Mouse (Mus musculus): ENCODE data around the gene Zfpm1. TPM values are rescaled to one million over a fixed set of nuclear protein-coding genes. Genes with fewer than 3 reads are reported as not detected.

Zfpm1 gene
- 10 to 100 TPM; 27.2 to 29.0 TPM for total RNA-seq (2021)
- long read RNA-seq, experiment 1, partial matches to known transcripts: 2 of 8 reads
- long read RNA-seq, experiment 1, other reads (novel, unspliced or antisense): 4 of 8 reads
- long read RNA-seq, experiment 2, transcript Zfpm1-201 (10 exons, 3,390 nt): major isoform, 7 of 12 reads
- long read RNA-seq, experiment 2, partial matches to known transcripts: 1 of 12 reads
- long read RNA-seq, experiment 2, other reads (novel, unspliced or antisense): 4 of 12 reads

GRCm38 (mm10) chr8:122282035-122282358, at the start of gene Zfpm1:
Gene Zfpm1, plus strand, starts transcription at chr8:122282141.
- no peak for DNase-seq

- DNase-seq: peak; percentile 43
Measured at GRCm38 (mm10) chr8:122234055-122234454, 47.9 kb upstream of the Zfpm1 start.

- no peak for DNase-seq
Measured at GRCm38 (mm10) chr8:122236521-122236920, 45.4 kb upstream of the Zfpm1 start.

- no peak for DNase-seq
Measured at GRCm38 (mm10) chr8:122238225-122238624, 43.7 kb upstream of the Zfpm1 start.

- no peak for DNase-seq
Measured at GRCm38 (mm10) chr8:122238731-122239130, 43.2 kb upstream of the Zfpm1 start.

- no peak for DNase-seq
Measured at GRCm38 (mm10) chr8:122240241-122241026, 41.5 kb upstream of the Zfpm1 start.

GRCm38 (mm10) chr8:122243310-122243709, 38.6 kb upstream of the Zfpm1 start:
- DNase-seq: no peak

- no peak for DNase-seq
Measured at GRCm38 (mm10) chr8:122245161-122245560, 36.8 kb upstream of the Zfpm1 start.

- DNase-seq: no peak
Measured at GRCm38 (mm10) chr8:122246257-122247211, 35.4 kb upstream of the Zfpm1 start.

GRCm38 (mm10) chr8:122251739-122252138, 30.2 kb upstream of the Zfpm1 start:
- no peak for DNase-seq

- DNase-seq: no peak
Measured at GRCm38 (mm10) chr8:122252366-122252765, 29.6 kb upstream of the Zfpm1 start.

- DNase-seq: peak; percentile 86
Measured at GRCm38 (mm10) chr8:122259351-122259750, 22.6 kb upstream of the Zfpm1 start.

GRCm38 (mm10) chr8:122260755-122261154, 21.2 kb upstream of the Zfpm1 start:
- no peak for DNase-seq

GRCm38 (mm10) chr8:122262835-122263234, 19.1 kb upstream of the Zfpm1 start:
- no peak for DNase-seq

- DNase-seq: no peak
Measured at GRCm38 (mm10) chr8:122264243-122264642, 17.7 kb upstream of the Zfpm1 start.

GRCm38 (mm10) chr8:122265522-122265921, 16.4 kb upstream of the Zfpm1 start:
- no peak for DNase-seq

- DNase-seq: no peak
Measured at GRCm38 (mm10) chr8:122266867-122267266, 15.1 kb upstream of the Zfpm1 start.

GRCm38 (mm10) chr8:122268861-122269260, 13.1 kb upstream of the Zfpm1 start:
- DNase-seq: no peak

- peak; percentile 87 for DNase-seq
Measured at GRCm38 (mm10) chr8:122269404-122269803, 12.5 kb upstream of the Zfpm1 start.

GRCm38 (mm10) chr8:122270555-122270954, 11.4 kb upstream of the Zfpm1 start:
- DNase-seq: no peak

- peak; percentile 91 for DNase-seq
Measured at GRCm38 (mm10) chr8:122273152-122273551, 8.8 kb upstream of the Zfpm1 start.

- no peak for DNase-seq
Measured at GRCm38 (mm10) chr8:122273826-122274225, 8.1 kb upstream of the Zfpm1 start.

Measured in adrenal gland, postnatal 10 days (tissue).